Comparison of ENCODE assay signal across 11 mouse cellular contexts in genomic region chr12:15810926-15811325, GRCm38 (mm10). TPM values are rescaled to one million over a fixed set of nuclear protein-coding genes. Genes with fewer than 3 reads are reported as not detected.
DNase-seq lines count a peak whose midpoint lies in the region; ATAC-seq and TF ChIP-seq lines count a peak whose summit lies in the region.
"Had no signal": no experiment of that assay in that cellular context is flagged by ENCODE, and none has a peak within 500 bp of the region (broad histone marks: within the 10 kb centered on the region; RNA-seq: fewer than 3 reads in every experiment).

No protein-coding gene starts in this region.

- no peak for TF ChIP-seq POLR2A in kidney, adult 2 months (IDR thresholded peaks at IDR 0.05; ENCODE audit: low read depth, low read length)
- TF ChIP-seq POLR2A in brain, embryonic 14.5 days (IDR thresholded peaks at IDR 0.05; ENCODE audit: borderline replicate concordance, extremely low read depth, insufficient read depth, insufficient read length, poor library complexity, severe bottlenecking): no peak

- no peaks in the 10 kb centered on the region for H3K9me3 ChIP-seq in kidney, embryonic 14.5 days (ENCODE audit: control insufficient read depth, low read length)
- H3K9me3 ChIP-seq in heart, embryonic 16.5 days (replicated peaks; ENCODE audit: control insufficient read depth, low read length): no peaks in the 10 kb centered on the region
- H3K9me3 ChIP-seq in midbrain, embryonic 14.5 days (ENCODE audit: control insufficient read depth, low read length): no peaks in the 10 kb centered on the region
- H3K9me3 ChIP-seq: liver, embryonic 15.5 days had no signal

- ATAC-seq in kidney, embryonic 14.5 days (ENCODE audit: low FRiP score, low TSS enrichment): no peak
- ATAC-seq in heart, embryonic 16.5 days (replicated peaks; ENCODE audit: extremely low read depth, insufficient read depth, low FRiP score): no peak
- ATAC-seq in midbrain, embryonic 14.5 days (ENCODE audit: low FRiP score, low TSS enrichment): no peak
- no peak for ATAC-seq in megakaryocyte, adult 5-6 weeks (ENCODE audit: poor library complexity, severe bottlenecking)
- ATAC-seq: intestine, embryonic 16.5 days had no signal

- DNase-seq in kidney, adult 2 months: no peak
- peak; percentile 41 for DNase-seq in brain, embryonic 14.5 days (ENCODE audit: low read depth)
- peak; percentile 38 for DNase-seq in midbrain, embryonic 14.5 days
- no peak for DNase-seq in thymus, postnatal 25 days
- DNase-seq in frontal cortex, postnatal 10 days (ENCODE audit: low spot score in 2 of 2): no peak
- DNase-seq: adrenal gland, adult 8-10 months had no signal

- peaks cover 35% of the 10 kb centered on the region for H3K36me3 ChIP-seq in kidney, embryonic 14.5 days (ENCODE audit: control insufficient read depth, insufficient read depth, low read length)
- peaks cover 6% of the 10 kb centered on the region for H3K36me3 ChIP-seq in kidney, adult 2 months (ENCODE audit: control insufficient read depth, insufficient read depth, low read length)
- H3K36me3 ChIP-seq in heart, embryonic 16.5 days (ENCODE audit: control insufficient read depth, insufficient read depth): peaks cover 29% of the 10 kb centered on the region
- H3K36me3 ChIP-seq in midbrain, embryonic 14.5 days (ENCODE audit: control insufficient read depth, insufficient read depth, low read length): peaks cover 33% of the 10 kb centered on the region
- H3K36me3 ChIP-seq: liver, embryonic 15.5 days had no signal

- peak overlapping the region; percentile 66; the same call in 1 of the 2 replicates for H3K4me2 ChIP-seq in kidney, embryonic 14.5 days (replicated peaks; ENCODE audit: low read depth, low read length)
- peak overlapping the region; percentile 85 for H3K4me2 ChIP-seq in heart, embryonic 16.5 days (ENCODE audit: low read depth, low read length)
- peak overlapping the region; percentile 78 for H3K4me2 ChIP-seq in midbrain, embryonic 14.5 days (ENCODE audit: low read length)
- H3K4me2 ChIP-seq: liver, embryonic 15.5 days had no signal

- no peak for TF ChIP-seq CTCF in kidney, adult 2 months (conservative IDR thresholded peaks at IDR 0.05; ENCODE audit: insufficient read depth, insufficient read length, low read depth, low read length)
- no peak for TF ChIP-seq CTCF in brain, embryonic 14.5 days (IDR thresholded peaks at IDR 0.05; ENCODE audit: borderline replicate concordance, extremely low read depth, insufficient read depth, insufficient read length)

- peaks cover 10% of the 10 kb centered on the region; the same call in 1 of the 2 replicates for H3K4me1 ChIP-seq in kidney, embryonic 14.5 days (ENCODE audit: control insufficient read depth, insufficient read depth, low read length)
- H3K4me1 ChIP-seq in kidney, adult 2 months (ENCODE audit: control insufficient read depth, insufficient read depth, low read length): peaks cover 13% of the 10 kb centered on the region
- peaks cover 32% of the 10 kb centered on the region for H3K4me1 ChIP-seq in heart, embryonic 16.5 days (ENCODE audit: control insufficient read depth, insufficient read depth, low read length)
- H3K4me1 ChIP-seq in midbrain, embryonic 14.5 days (ENCODE audit: control insufficient read depth, insufficient read depth, low read length): peaks cover 29% of the 10 kb centered on the region

- no peak overlapping the region for H3K27ac ChIP-seq in kidney, embryonic 14.5 days (ENCODE audit: low read depth, low read length)
- H3K27ac ChIP-seq in kidney, adult 2 months (ENCODE audit: insufficient read depth, low read depth, low read length): no peak overlapping the region
- peak overlapping the region; percentile 91 for H3K27ac ChIP-seq in heart, embryonic 16.5 days (ENCODE audit: low read length)
- H3K27ac ChIP-seq in midbrain, embryonic 14.5 days (replicated peaks; ENCODE audit: low read depth, low read length): peak overlapping the region; percentile 98
- H3K27ac ChIP-seq: liver, embryonic 15.5 days had no signal

- H3K9ac ChIP-seq in kidney, embryonic 14.5 days (ENCODE audit: low read depth, low read length): no peak overlapping the region
- peak overlapping the region; percentile 90 for H3K9ac ChIP-seq in heart, embryonic 16.5 days (ENCODE audit: low read length)
- peak overlapping the region; percentile 99 for H3K9ac ChIP-seq in midbrain, embryonic 14.5 days (replicated peaks; ENCODE audit: low read length)
- H3K9ac ChIP-seq: liver, embryonic 15.5 days had no signal

- 51% methylated on average over 7 of the region's 7 CpGs for WGBS in kidney, embryonic 14.5 days
- WGBS in kidney, adult 2 months: 69% methylated on average over 7 of the region's 7 CpGs
- 38% methylated on average over 7 of the region's 7 CpGs for WGBS in heart, embryonic 16.5 days
- 9% methylated on average over 7 of the region's 7 CpGs for WGBS in midbrain, embryonic 14.5 days

- no peaks in the 10 kb centered on the region for H3K27me3 ChIP-seq in kidney, embryonic 14.5 days (ENCODE audit: control insufficient read depth, insufficient read depth, low read length)
- H3K27me3 ChIP-seq in kidney, adult 2 months (replicated peaks; ENCODE audit: control insufficient read depth, insufficient read depth, low read length): no peaks in the 10 kb centered on the region
- no peaks in the 10 kb centered on the region for H3K27me3 ChIP-seq in heart, embryonic 16.5 days (ENCODE audit: control insufficient read depth, insufficient read depth, low read length)
- H3K27me3 ChIP-seq in midbrain, embryonic 14.5 days (ENCODE audit: control insufficient read depth, insufficient read depth, low read length): no peaks in the 10 kb centered on the region

- H3K4me3 ChIP-seq in kidney, embryonic 14.5 days (ENCODE audit: low read length): no peak overlapping the region
- H3K4me3 ChIP-seq in kidney, adult 2 months (ENCODE audit: insufficient read depth, low read depth, low read length): no peak overlapping the region
- H3K4me3 ChIP-seq in heart, embryonic 16.5 days (ENCODE audit: low read length): peak overlapping the region; percentile 75
- H3K4me3 ChIP-seq in midbrain, embryonic 14.5 days (replicated peaks; ENCODE audit: low read depth, low read length): peak overlapping the region; percentile 93
- H3K4me3 ChIP-seq: liver, embryonic 15.5 days had no signal

RNA-seq across cellular contexts. Expression of gene Trib2, which starts 5.8 kb away (rescaled TPM):
- polyA plus RNA-seq in kidney, embryonic 14.5 days (2014; fragmentation: Nextera tagmentation; extraction: Ambion mirVana): 28.7 and 58.7 TPM in 2 replicates
- polyA plus RNA-seq in kidney, adult 2 months (2012; rRNA removed): 22.2 and 24.5 TPM in 2 replicates
- 84.3 and 113 TPM in 2 replicates for polyA plus RNA-seq in brain, embryonic 14.5 days (2012; rRNA removed)
- 52.7 and 53.8 TPM in 2 replicates for polyA plus RNA-seq in heart, embryonic 16.5 days (2015; fragmentation: Nextera tagmentation; extraction: Ambion mirVana)
- polyA plus RNA-seq in midbrain, embryonic 14.5 days (2014; fragmentation: Nextera tagmentation; extraction: Ambion mirVana): 130 and 167 TPM in 2 replicates
- total RNA-seq in megakaryocyte, adult 5-6 weeks (2015): 0.96 and 1.0 TPM in 2 replicates
- total RNA-seq in megakaryocyte, adult 5-6 weeks (2017): 0.33 and 0.57 TPM in 2 replicates

Comparison
In these comparisons a context has a peak if more than half of its experiments do, and no peak if none do; other contexts are left out.
1. H3K27ac ChIP-seq: peak in heart, embryonic 16.5 days (single experiment) and midbrain, embryonic 14.5 days (single experiment); none in kidney, embryonic 14.5 days (single experiment) and kidney, adult 2 months (single experiment).
2. H3K4me3 ChIP-seq: peak in heart, embryonic 16.5 days (single experiment) and midbrain, embryonic 14.5 days (single experiment); none in kidney, embryonic 14.5 days (single experiment) and kidney, adult 2 months (single experiment).
3. DNase-seq: peak in brain, embryonic 14.5 days (single experiment) and midbrain, embryonic 14.5 days (single experiment); none in kidney, adult 2 months (single experiment), thymus, postnatal 25 days (single experiment) and frontal cortex, postnatal 10 days (0 of 2).
4. Peak in every context shown above with its lines, with median percentiles within 50 percentile points of each other: H3K4me2 ChIP-seq.